Mouse (Mus musculus) neural tube, embryonic 11.5 days (tissue): ENCODE data around the gene Notch2. TPM values are rescaled to one million over a fixed set of nuclear protein-coding genes. Genes with fewer than 3 reads are reported as not detected.

Experiments used
- ATAC-seq: fragments of 200-750 bp; cut with Nextera tagmentation; 2 replicates; pipeline ENCODE4 v1.8.0; 2017; ENCODE audit warnings: moderate number of reproducible peaks, mild to moderate bottlenecking, moderate TSS enrichment, moderate library complexity; ENCODE audit not compliant: insufficient read depth, low FRiP score, low TSS enrichment
- DNase-seq: peaks from one replicate; pipeline ENCODE4 v3.0.0-alpha.2; 2015; ENCODE audit warnings: low spot score
- H3K27ac ChIP-seq: fragments of 300-500 bp; sonication (generic); 2 replicates; pipeline ENCODE4 v1.5.1; 2014; ENCODE audit warnings: low read depth, mild to moderate bottlenecking, low read length
- H3K27me3 ChIP-seq: fragments of 300-500 bp; sonication (generic); 2 replicates; pipeline ENCODE4 v1.6.1; 2014; ENCODE audit warnings: mild to moderate bottlenecking, low read length, mixed read lengths; ENCODE audit not compliant: control insufficient read depth, insufficient read depth
- H3K36me3 ChIP-seq: fragments of 300-500 bp; sonication (generic); 2 replicates; pipeline ENCODE4 v1.6.1; 2014; ENCODE audit warnings: mild to moderate bottlenecking, low read length, moderate library complexity, mixed read lengths; ENCODE audit not compliant: control insufficient read depth, insufficient read depth
- H3K4me1 ChIP-seq: fragments of 300-500 bp; sonication (generic); 2 replicates; pipeline ENCODE4 v1.6.1; 2014; ENCODE audit warnings: low read length, mixed read lengths; ENCODE audit not compliant: control insufficient read depth, insufficient read depth
- H3K4me2 ChIP-seq: fragments of 300-500 bp; sonication (generic); 2 replicates; pipeline ENCODE4 v1.6.1; 2014; ENCODE audit warnings: low read depth, mild to moderate bottlenecking, moderate library complexity
- H3K4me3 ChIP-seq: fragments of 300-500 bp; sonication (generic); 2 replicates; pipeline ENCODE4 v1.5.1; 2014; ENCODE audit warnings: low read depth, low read length
- H3K9ac ChIP-seq: fragments of 300-500 bp; sonication (generic); 2 replicates; pipeline ENCODE4 v1.6.1; 2014; ENCODE audit warnings: mild to moderate bottlenecking, low read length
- H3K9me3 ChIP-seq: fragments of 300-500 bp; sonication (generic); 2 replicates; pipeline ENCODE4 v1.6.1; 2016; ENCODE audit warnings: low read length; ENCODE audit not compliant: control insufficient read depth
- WGBS: fragments of 180-500 bp; shearing (Covaris S2); extraction: QIAGEN DNeasy Blood & Tissue Kit; methylation state at CpG from one replicate; pipeline ENCODE4 v1.1.7; 2014; 5-methylcytosine and 5-hydroxymethylcytosine counted together
- polyA plus RNA-seq: library from polyadenylated mRNA; unstranded; fragments of >200 nt; fragmentation: Nextera tagmentation; extraction: Ambion mirVana; gene quantifications from 2 replicates; pipeline ENCODE4 v1.2.1, GENCODE M21; 2014

Gene Notch2
- polyA plus RNA-seq, 1 experiment from 2014 or later: 24.6 TPM

DNA sequence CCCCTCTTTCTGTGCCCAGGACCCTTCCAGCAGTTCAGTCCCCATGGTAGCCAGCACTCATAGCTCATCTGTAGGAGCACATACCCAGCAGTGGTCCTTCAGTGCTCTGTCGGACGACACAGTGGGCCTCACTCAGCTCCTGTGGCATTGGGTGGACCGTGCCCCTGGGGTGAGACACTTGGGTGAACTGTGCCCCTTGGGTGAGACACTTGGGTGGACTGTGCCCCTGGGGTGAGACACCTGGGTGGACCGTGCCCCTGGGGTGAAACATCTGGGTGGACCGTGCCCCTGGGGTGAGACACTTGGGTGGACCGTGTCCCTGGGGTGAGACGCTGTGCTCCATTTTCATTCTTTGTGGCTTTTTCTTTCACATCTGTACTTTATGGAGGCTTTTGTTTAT lies 83.7 kb downstream of the Notch2 start:
- H3K9me3 ChIP-seq: no peaks in the 10 kb centered on the region
- H3K4me2 ChIP-seq: no peak overlapping the region
- no peak overlapping the region for H3K9ac ChIP-seq
- DNase-seq (no peak), ATAC-seq (no peak)
- WGBS: 93% methylated on average over 7 of the region's 7 CpGs
- peaks cover 4% of the 10 kb centered on the region for H3K36me3 ChIP-seq
- no peak overlapping the region for H3K27ac ChIP-seq
- no peaks in the 10 kb centered on the region for H3K27me3 ChIP-seq
- no peak overlapping the region for H3K4me3 ChIP-seq
- no peaks in the 10 kb centered on the region for H3K4me1 ChIP-seq

- Histone ChIP-seq H3K4me1 (no peaks in the 10 kb centered on the region), H3K9me3 (no peaks in the 10 kb centered on the region), H3K27me3 (no peaks in the 10 kb centered on the region), H3K9ac (no peak overlapping the region), H3K36me3 (peaks cover 14% of the 10 kb centered on the region), H3K4me3 (no peak overlapping the region), H3K27ac (no peak overlapping the region), H3K4me2 (no peak overlapping the region)
- ATAC-seq: no peak
- WGBS: 94% methylated on average over 5 of the region's 5 CpGs
- DNase-seq: no peak
These were observed 85.3 kb downstream of the Notch2 start for GRCm38 (mm10) chr3:98098676-98099075.

DNA sequence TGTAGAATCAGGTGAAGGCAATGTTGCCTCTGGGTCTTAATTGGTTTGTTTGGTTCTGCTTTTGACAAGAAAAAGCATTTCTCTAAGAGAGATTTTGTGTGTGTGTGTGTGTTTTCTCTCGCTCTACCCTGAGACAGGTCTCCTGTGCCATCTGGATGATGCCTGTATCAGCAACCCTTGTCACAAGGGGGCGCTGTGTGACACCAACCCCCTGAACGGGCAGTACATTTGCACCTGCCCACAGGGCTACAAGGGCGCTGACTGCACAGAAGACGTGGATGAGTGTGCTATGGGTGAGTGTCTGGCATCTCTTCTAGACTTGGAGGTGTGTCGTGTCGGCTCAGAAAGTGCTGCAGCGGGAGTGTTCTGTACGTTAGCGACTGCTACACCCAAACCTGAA lies 86.0 kb downstream of the Notch2 start:
- DNase-seq (no peak), ATAC-seq (no peak)
- H3K4me3 ChIP-seq: no peak overlapping the region
- peaks cover 5% of the 10 kb centered on the region; the same call in 1 of the 2 replicates for H3K4me1 ChIP-seq
- H3K9me3 ChIP-seq: no peaks in the 10 kb centered on the region
- WGBS: 89% methylated on average over 10 of the region's 10 CpGs
- H3K27me3 ChIP-seq: no peaks in the 10 kb centered on the region
- peaks cover 14% of the 10 kb centered on the region for H3K36me3 ChIP-seq
- H3K4me2 ChIP-seq: no peak overlapping the region
- no peak overlapping the region for H3K9ac ChIP-seq
- H3K27ac ChIP-seq: no peak overlapping the region

DNA sequence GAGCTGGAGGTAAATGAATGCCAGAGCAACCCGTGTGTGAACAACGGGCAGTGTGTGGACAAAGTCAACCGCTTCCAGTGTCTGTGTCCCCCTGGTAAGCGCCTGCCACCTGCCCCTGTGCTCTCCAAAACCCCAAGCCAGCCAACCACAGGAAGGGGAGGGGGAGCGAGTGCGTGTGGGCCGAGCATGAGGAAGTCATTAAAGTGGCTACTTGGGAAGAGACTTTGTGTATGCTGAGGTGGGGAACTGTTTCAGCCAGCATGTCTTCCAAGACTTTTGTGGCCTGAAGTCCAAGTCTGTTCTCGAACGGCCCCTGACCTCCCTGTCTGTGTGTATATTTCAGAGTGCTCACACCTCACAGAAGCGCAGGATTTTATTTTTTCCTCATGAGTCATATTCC lies 88.2 kb downstream of the Notch2 start:
- H3K27ac ChIP-seq: no peak overlapping the region
- peaks cover 21% of the 10 kb centered on the region for H3K4me1 ChIP-seq
- no peak overlapping the region for H3K4me3 ChIP-seq
- peaks cover 14% of the 10 kb centered on the region for H3K36me3 ChIP-seq
- H3K9ac ChIP-seq: no peak overlapping the region
- no peaks in the 10 kb centered on the region for H3K27me3 ChIP-seq
- peak; percentile 41 for DNase-seq
- H3K9me3 ChIP-seq: no peaks in the 10 kb centered on the region
- H3K4me2 ChIP-seq: no peak overlapping the region
- 68% methylated on average over 10 of the region's 10 CpGs for WGBS
- no peak for ATAC-seq

DNA sequence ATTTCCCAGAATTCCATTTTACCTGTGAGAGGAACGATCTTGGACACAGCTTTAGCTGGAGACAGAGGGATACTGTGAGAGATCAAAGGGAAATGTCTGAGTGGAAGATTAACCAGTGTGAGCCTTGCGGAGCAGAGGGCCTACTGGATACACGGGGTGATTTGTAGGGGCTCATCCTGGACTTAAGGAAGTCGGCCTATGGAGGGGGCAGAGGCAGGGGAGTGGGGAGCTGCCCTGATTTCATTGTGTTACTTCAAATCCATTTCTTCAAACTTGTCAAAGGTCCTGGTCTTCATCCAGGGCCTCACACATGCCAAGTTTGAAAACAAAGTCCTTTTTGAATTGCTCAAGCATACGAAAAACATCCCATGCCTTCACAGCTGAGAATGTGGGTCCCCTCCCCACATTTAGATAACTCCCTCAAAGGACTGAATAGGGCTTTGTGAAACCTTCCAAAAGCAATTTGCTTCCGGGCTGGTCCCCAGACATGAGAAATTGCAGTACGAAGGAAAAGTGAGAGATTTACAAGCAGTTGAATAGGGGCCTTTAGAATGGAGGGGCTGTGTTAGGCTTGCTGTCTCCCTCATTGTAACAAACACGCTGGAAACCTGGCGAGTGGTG lies 91.6 kb downstream of the Notch2 start:
- H3K36me3 ChIP-seq: peaks cover 10% of the 10 kb centered on the region
- peak overlapping the region; percentile 51; the same call in 1 of the 2 replicates for H3K27ac ChIP-seq
- H3K9ac ChIP-seq: peak overlapping the region; percentile 7; the same call in 1 of the 2 replicates
- ATAC-seq (peak; percentile 67), DNase-seq (peak; percentile 47)
- no peak overlapping the region for H3K4me2 ChIP-seq
- 26% methylated on average over 9 of the region's 9 CpGs for WGBS
- peaks cover 26% of the 10 kb centered on the region for H3K4me1 ChIP-seq
- no peaks in the 10 kb centered on the region for H3K27me3 ChIP-seq
- H3K9me3 ChIP-seq: no peaks in the 10 kb centered on the region
- H3K4me3 ChIP-seq: no peak overlapping the region

- 73% methylated on average over 6 of the region's 6 CpGs for WGBS
- Histone ChIP-seq H3K27me3 (no peaks in the 10 kb centered on the region), H3K4me2 (no peak overlapping the region), H3K27ac (peak overlapping the region; percentile 51; the same call in 1 of the 2 replicates), H3K4me3 (no peak overlapping the region), H3K36me3 (peaks cover 10% of the 10 kb centered on the region), H3K9ac (no peak overlapping the region), H3K9me3 (no peaks in the 10 kb centered on the region), H3K4me1 (peaks cover 26% of the 10 kb centered on the region)
- DNase-seq (no peak), ATAC-seq (0 out of 2 replicates have a peak, but pooled peaks have one; percentile 6)
These were observed 92.2 kb downstream of the Notch2 start for GRCm38 (mm10) chr3:98105496-98105895.

DNA sequence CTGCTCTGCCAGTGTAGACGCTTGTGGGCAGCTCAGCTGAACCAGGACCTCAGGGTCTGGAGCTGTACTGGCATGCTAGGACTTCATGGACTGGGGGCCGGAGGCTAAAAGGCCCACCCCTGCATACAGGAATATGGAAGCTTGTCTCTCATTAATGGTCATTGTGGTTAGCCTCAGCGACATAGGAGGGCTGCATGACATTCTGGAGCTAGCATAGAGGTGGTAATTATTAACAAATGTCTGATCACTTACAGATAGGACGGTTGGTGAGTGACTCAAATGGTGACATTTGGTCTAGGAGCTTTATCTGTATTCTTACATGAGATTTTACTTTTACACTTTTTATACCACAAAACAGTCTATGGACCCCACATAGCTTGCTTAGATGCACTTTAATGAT lies 92.8 kb downstream of the Notch2 start:
- DNase-seq (no peak), ATAC-seq (no peak)
- peaks cover 10% of the 10 kb centered on the region for H3K36me3 ChIP-seq
- no peaks in the 10 kb centered on the region for H3K27me3 ChIP-seq
- no peak overlapping the region for H3K27ac ChIP-seq
- no peak overlapping the region for H3K4me3 ChIP-seq
- H3K9ac ChIP-seq: no peak overlapping the region
- 71% methylated on average over 4 of the region's 4 CpGs for WGBS
- H3K4me2 ChIP-seq: no peak overlapping the region
- no peaks in the 10 kb centered on the region for H3K9me3 ChIP-seq
- peaks cover 26% of the 10 kb centered on the region for H3K4me1 ChIP-seq

- WGBS: 78% methylated on average over 12 of the region's 12 CpGs
- H3K27ac ChIP-seq: no peak overlapping the region
- H3K4me2 ChIP-seq: no peak overlapping the region
- no peak overlapping the region for H3K4me3 ChIP-seq
- ATAC-seq (peak; percentile 33; the same call in 1 of the 2 replicates), DNase-seq (peak; percentile 34)
- peaks cover 26% of the 10 kb centered on the region for H3K4me1 ChIP-seq
- no peaks in the 10 kb centered on the region for H3K27me3 ChIP-seq
- no peaks in the 10 kb centered on the region for H3K9me3 ChIP-seq
- H3K36me3 ChIP-seq: peaks cover 10% of the 10 kb centered on the region
- H3K9ac ChIP-seq: no peak overlapping the region
These were observed 93.4 kb downstream of the Notch2 start for GRCm38 (mm10) chr3:98106590-98107313.

DNA sequence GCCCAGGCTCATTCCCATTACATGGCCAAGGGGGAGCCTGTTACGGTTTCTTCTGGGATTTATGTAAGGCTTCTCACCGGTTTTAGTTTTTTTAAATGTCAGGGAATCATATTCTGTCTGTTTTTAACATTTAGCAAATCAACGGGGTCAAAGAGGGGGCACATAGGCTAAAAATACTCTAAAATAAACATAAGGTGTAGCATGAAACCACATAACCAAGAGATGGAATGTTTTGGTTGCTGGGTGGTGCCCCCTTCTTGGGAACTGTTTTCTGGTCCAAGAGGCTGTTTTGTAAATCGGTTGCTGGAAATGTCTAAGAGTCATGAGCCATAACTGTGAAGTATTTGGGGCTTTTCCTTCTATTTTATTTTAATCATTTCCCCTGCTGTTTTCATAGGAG lies 95.1 kb downstream of the Notch2 start:
- DNase-seq (no peak), ATAC-seq (no peak)
- Histone ChIP-seq H3K4me3 (no peak overlapping the region), H3K27me3 (no peaks in the 10 kb centered on the region), H3K4me2 (no peak overlapping the region), H3K9ac (no peak overlapping the region), H3K36me3 (peaks cover 3% of the 10 kb centered on the region), H3K27ac (no peak overlapping the region), H3K4me1 (peaks cover 26% of the 10 kb centered on the region), H3K9me3 (no peaks in the 10 kb centered on the region)
- WGBS: 71% methylated on average over 4 of the region's 4 CpGs
